ENCODE assay signal across 7 mouse cellular contexts in the genomic region with DNA sequence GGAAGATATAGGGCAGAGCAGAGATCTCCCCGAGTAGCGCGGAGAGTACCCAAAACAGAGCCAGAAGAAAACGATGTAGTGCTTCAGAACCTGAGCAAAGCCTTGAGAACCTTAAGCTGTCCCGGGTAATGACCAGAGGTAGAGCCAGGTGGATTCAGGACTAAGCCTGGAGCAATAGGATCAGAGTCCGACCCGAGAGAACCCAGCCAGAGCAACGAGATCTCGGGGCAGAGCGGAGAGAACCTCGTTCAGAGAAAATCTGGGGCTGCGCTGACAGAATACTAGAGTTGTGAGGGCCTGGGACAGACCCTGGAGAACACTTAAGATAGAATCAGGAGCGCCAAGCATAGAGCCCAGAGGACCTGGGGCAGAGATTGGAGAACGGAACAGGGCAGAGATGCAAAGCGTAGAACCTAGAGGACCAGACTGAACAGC. TPM values are rescaled to one million over a fixed set of nuclear protein-coding genes. Genes with fewer than 3 reads are reported as not detected.
A peak's percentile ranks its signal among the peaks of the same experiment; 100 is the strongest.
DNase-seq lines count a peak whose midpoint lies in the region; ATAC-seq and TF ChIP-seq lines count a peak whose summit lies in the region.

No protein-coding gene starts in this region.

- H3K9me3 ChIP-seq in lung, embryonic 15.5 days: no peaks in the 10 kb centered on the region
- H3K9me3 ChIP-seq in forebrain, embryonic 13.5 days (replicated peaks): no peaks in the 10 kb centered on the region; the same call in 1 of the 2 replicates
- H3K9me3 ChIP-seq in hindbrain, embryonic 14.5 days (ENCODE audit: control insufficient read depth, low read length): no peaks in the 10 kb centered on the region
- H3K9me3 ChIP-seq in lung, embryonic 16.5 days (ENCODE audit: control insufficient read depth, low read length): no peaks in the 10 kb centered on the region; the same call in 1 of the 2 replicates

- H3K36me3 ChIP-seq in lung, embryonic 15.5 days: no peaks in the 10 kb centered on the region
- no peaks in the 10 kb centered on the region for H3K36me3 ChIP-seq in forebrain, embryonic 13.5 days (ENCODE audit: poor library complexity, severe bottlenecking)
- no peaks in the 10 kb centered on the region for H3K36me3 ChIP-seq in hindbrain, embryonic 14.5 days (replicated peaks; ENCODE audit: control insufficient read depth, insufficient read depth)
- no peaks in the 10 kb centered on the region for H3K36me3 ChIP-seq in lung, embryonic 16.5 days (ENCODE audit: control insufficient read depth, insufficient read depth, low read length)
- no peaks in the 10 kb centered on the region for H3K36me3 ChIP-seq in small intestine, adult 2 months (ENCODE audit: control insufficient read depth, insufficient read depth, low read length)

- peak overlapping the region; percentile 98 for H3K4me2 ChIP-seq in lung, embryonic 15.5 days
- peak overlapping the region; percentile 92 for H3K4me2 ChIP-seq in forebrain, embryonic 13.5 days
- peak overlapping the region; percentile 91 for H3K4me2 ChIP-seq in hindbrain, embryonic 14.5 days (replicated peaks)
- peak overlapping the region; percentile 98 for H3K4me2 ChIP-seq in lung, embryonic 16.5 days (ENCODE audit: low read depth, low read length)

- no peak for TF ChIP-seq CTCF in small intestine, adult 2 months (IDR thresholded peaks at IDR 0.05; ENCODE audit: extremely low read depth, insufficient read length, insufficient replicate concordance, low read depth, low read length)

- peak overlapping the region; percentile 55 for H3K9ac ChIP-seq in lung, embryonic 15.5 days
- peak overlapping the region; percentile 80 for H3K9ac ChIP-seq in forebrain, embryonic 13.5 days
- H3K9ac ChIP-seq in hindbrain, embryonic 14.5 days: peak overlapping the region; percentile 77
- peak overlapping the region; percentile 71 for H3K9ac ChIP-seq in lung, embryonic 16.5 days (ENCODE audit: low read length)

- H3K4me1 ChIP-seq in lung, embryonic 15.5 days: peaks cover 21% of the 10 kb centered on the region
- H3K4me1 ChIP-seq in forebrain, embryonic 13.5 days: peaks cover 22% of the 10 kb centered on the region
- H3K4me1 ChIP-seq in hindbrain, embryonic 14.5 days (replicated peaks; ENCODE audit: control insufficient read depth, insufficient read depth, low read length): peaks cover 14% of the 10 kb centered on the region
- H3K4me1 ChIP-seq in lung, embryonic 16.5 days (replicated peaks; ENCODE audit: control insufficient read depth, insufficient read depth, low read length): peaks cover 16% of the 10 kb centered on the region
- peaks cover 2% of the 10 kb centered on the region for H3K4me1 ChIP-seq in small intestine, adult 2 months (ENCODE audit: control insufficient read depth, insufficient read depth, insufficient read length, low read length)

- no peak for ATAC-seq in lung, embryonic 15.5 days (ENCODE audit: borderline replicate concordance, extremely low read depth, low FRiP score, low TSS enrichment)
- no peak for ATAC-seq in forebrain, embryonic 13.5 days
- no peak for ATAC-seq in hindbrain, embryonic 14.5 days (ENCODE audit: low FRiP score)
- no peak for ATAC-seq in lung, embryonic 16.5 days (ENCODE audit: low read depth)

- peak overlapping the region; percentile 57 for H3K4me3 ChIP-seq in lung, embryonic 15.5 days
- H3K4me3 ChIP-seq in forebrain, embryonic 13.5 days: peak overlapping the region; percentile 69
- peak overlapping the region; percentile 64 for H3K4me3 ChIP-seq in hindbrain, embryonic 14.5 days (replicated peaks; ENCODE audit: low read length)
- peak overlapping the region; percentile 75 for H3K4me3 ChIP-seq in lung, embryonic 16.5 days (ENCODE audit: low read length)
- H3K4me3 ChIP-seq in small intestine, adult 2 months (ENCODE audit: low read depth, low read length): peak overlapping the region; percentile 62

- no peak for DNase-seq in lung, postnatal 36 days
- no peak for DNase-seq in hindbrain, embryonic 14.5 days (ENCODE audit: low spot score)
- DNase-seq in adipocyte (ENCODE audit: low spot score): no peak

- no peak for TF ChIP-seq POLR2A in small intestine, adult 2 months (IDR thresholded peaks at IDR 0.05; ENCODE audit: low read depth, low read length)

- 5% methylated on average over 15 of the region's 15 CpGs for WGBS in lung, embryonic 15.5 days
- 2% methylated on average over 15 of the region's 15 CpGs for WGBS in forebrain, embryonic 13.5 days
- 3% methylated on average over 15 of the region's 15 CpGs for WGBS in hindbrain, embryonic 14.5 days
- WGBS in lung, embryonic 16.5 days: 4% methylated on average over 15 of the region's 15 CpGs
- WGBS in small intestine, adult 2 months: 4% methylated on average over 15 of the region's 15 CpGs

- H3K27ac ChIP-seq in lung, embryonic 15.5 days: no peak overlapping the region
- no peak overlapping the region for H3K27ac ChIP-seq in forebrain, embryonic 13.5 days
- no peak overlapping the region for H3K27ac ChIP-seq in hindbrain, embryonic 14.5 days
- no peak overlapping the region for H3K27ac ChIP-seq in lung, embryonic 16.5 days (ENCODE audit: low read length)
- H3K27ac ChIP-seq in small intestine, adult 2 months (ENCODE audit: insufficient read depth, low read depth, low read length): peak overlapping the region; percentile 21; the same call in 1 of the 2 replicates

- peaks cover 53% of the 10 kb centered on the region for H3K27me3 ChIP-seq in lung, embryonic 15.5 days
- H3K27me3 ChIP-seq in forebrain, embryonic 13.5 days: peaks cover 49% of the 10 kb centered on the region
- H3K27me3 ChIP-seq in hindbrain, embryonic 14.5 days (ENCODE audit: control insufficient read depth, insufficient read depth, low read length): peaks cover 16% of the 10 kb centered on the region; the same call in 1 of the 2 replicates
- peaks cover 25% of the 10 kb centered on the region for H3K27me3 ChIP-seq in lung, embryonic 16.5 days (ENCODE audit: control insufficient read depth, insufficient read depth, low read depth, low read length)
- peaks cover 26% of the 10 kb centered on the region for H3K27me3 ChIP-seq in small intestine, adult 2 months (ENCODE audit: control insufficient read depth, insufficient read depth, low read length)

RNA-seq across cellular contexts. Expression of gene Tmtc1, which starts 0.9 kb away (rescaled TPM):
- 2.5 and 2.9 TPM in 2 replicates for polyA plus RNA-seq in lung, embryonic 15.5 days (2015; fragmentation: Nextera tagmentation; extraction: Ambion mirVana)
- 0.87 and 1.1 TPM in 2 replicates for polyA plus RNA-seq in forebrain, embryonic 13.5 days (2015; fragmentation: Nextera tagmentation; extraction: Ambion mirVana)
- 5.3 and 6.0 TPM in 2 replicates for polyA plus RNA-seq in hindbrain, embryonic 14.5 days (2014; fragmentation: Nextera tagmentation; extraction: Ambion mirVana)
- 1.7 and 1.8 TPM in 2 replicates for polyA plus RNA-seq in lung, embryonic 16.5 days (2015; fragmentation: Nextera tagmentation; extraction: Ambion mirVana)
- 1.8 and 6.4 TPM in 2 replicates for polyA plus RNA-seq in small intestine, adult 2 months (2012; rRNA removed)
